Mouse (Mus musculus) B cell, adult 2 months (primary cell): ENCODE data around the gene Pilra.

Experiments used
- DNase-seq, 2 experiments: peaks; one replicate each; pipeline ENCODE4 v3.0.0; 2022

Gene Pilra

DNA sequence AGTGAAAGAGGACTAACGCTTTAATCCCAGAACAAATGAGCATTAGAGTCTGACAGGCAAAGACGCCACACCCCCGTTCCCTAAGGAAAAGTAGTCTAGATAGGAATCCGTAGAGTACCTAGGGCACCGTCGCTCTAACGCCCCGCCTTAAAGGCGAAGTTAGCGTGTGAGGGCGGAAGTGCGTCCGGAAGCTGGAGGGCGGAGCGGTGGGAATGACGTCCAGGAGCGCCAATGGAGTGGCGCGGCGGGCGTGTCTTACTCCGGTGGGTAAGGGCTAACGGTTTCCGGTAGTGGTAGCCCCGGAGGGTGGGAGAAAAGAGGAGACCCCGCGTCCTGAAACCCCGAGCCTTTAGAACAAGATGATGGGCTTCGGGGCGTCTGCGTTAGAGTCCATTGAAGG is 57.4 kb downstream of the Pilra start, which contains the start of gene Ppp1r35:
TSS of gene Ppp1r35 (plus strand) at position 215 of the 400 bp plus-strand sequence.
- peak; percentile 93 for DNase-seq

- no peak for DNase-seq
Measured at GRCm38 (mm10) chr5:137777267-137777845, 58.7 kb downstream of the Pilra start.

GRCm38 (mm10) chr5:137776408-137776918 is 59.6 kb downstream of the Pilra start:
- peak; percentile 54 to 57 for DNase-seq

GRCm38 (mm10) chr5:137775587-137776290 is 60.3 kb downstream of the Pilra start:
- DNase-seq, result no peak

GRCm38 (mm10) chr5:137772755-137773154 is 63.3 kb downstream of the Pilra start:
- no peak for DNase-seq
